Mouse (Mus musculus) c-Kit-positive CD71-positive TER-119-negative erythroid progenitor cells, embryonic 14.5 days (primary cell): Measurements from ENCODE around the gene Lekr1.
A peak's percentile ranks its signal among the peaks of the same experiment; 100 is the strongest.

Experiments
- DNase-seq: peaks from one replicate; pipeline ENCODE4 v3.0.0-alpha.2; 2013; ENCODE audit warnings: low read depth

Lekr1 gene

GRCm38 (mm10) chr3:65839664-65840063 lies 173.6 kb downstream of the Lekr1 start:
- DNase-seq = no peak

GRCm38 (mm10) chr3:65841175-65841574 lies 175.1 kb downstream of the Lekr1 start:
- DNase-seq = no peak

GRCm38 (mm10) chr3:65842515-65843184 lies 176.6 kb downstream of the Lekr1 start:
- no peak for DNase-seq

- DNase-seq = no peak
These were observed 177.1 kb downstream of the Lekr1 start for GRCm38 (mm10) chr3:65843185-65843552.

GRCm38 (mm10) chr3:65844302-65844701 lies 178.3 kb downstream of the Lekr1 start:
- no peak for DNase-seq

GRCm38 (mm10) chr3:65844851-65845552 lies 179.0 kb downstream of the Lekr1 start:
- no peak for DNase-seq

- no peak for DNase-seq
These were observed 181.2 kb downstream of the Lekr1 start for GRCm38 (mm10) chr3:65847158-65847787.

- no peak for DNase-seq
These were observed 187.7 kb downstream of the Lekr1 start for GRCm38 (mm10) chr3:65853746-65854145.

- DNase-seq = no peak
These were observed 189.5 kb downstream of the Lekr1 start for GRCm38 (mm10) chr3:65855521-65855920.

GRCm38 (mm10) chr3:65858118-65858517 lies 192.1 kb downstream of the Lekr1 start:
- no peak for DNase-seq

- DNase-seq = no peak
These were observed 192.8 kb downstream of the Lekr1 start for GRCm38 (mm10) chr3:65858741-65859348.

GRCm38 (mm10) chr3:65859750-65860149 lies 193.7 kb downstream of the Lekr1 start:
- no peak for DNase-seq

GRCm38 (mm10) chr3:65860903-65861302 lies 194.9 kb downstream of the Lekr1 start:
- DNase-seq = no peak

GRCm38 (mm10) chr3:65861471-65861881 lies 195.4 kb downstream of the Lekr1 start:
- DNase-seq = no peak

- peak; percentile 36 for DNase-seq
These were observed 197.3 kb downstream of the Lekr1 start for GRCm38 (mm10) chr3:65863297-65863696.

- no peak for DNase-seq
These were observed 197.8 kb downstream of the Lekr1 start for GRCm38 (mm10) chr3:65863762-65864377.

GRCm38 (mm10) chr3:65868931-65869330 lies 202.9 kb downstream of the Lekr1 start:
- no peak for DNase-seq

GRCm38 (mm10) chr3:65869724-65870123 lies 203.7 kb downstream of the Lekr1 start:
- DNase-seq = no peak

- no peak for DNase-seq
These were observed 205.2 kb downstream of the Lekr1 start for GRCm38 (mm10) chr3:65871188-65871603.

- no peak for DNase-seq
These were observed 205.7 kb downstream of the Lekr1 start for GRCm38 (mm10) chr3:65871609-65872272.

- no peak for DNase-seq
These were observed 207.2 kb downstream of the Lekr1 start for GRCm38 (mm10) chr3:65873093-65873830.
